1 mouse cellular context compared by ENCODE assay signal in genomic region chr8:70808955-70809701, GRCm38 (mm10).
A peak's percentile ranks its signal among the peaks of the same experiment; 100 is the strongest.
TF ChIP-seq lines count a peak whose summit lies in the region.

No protein-coding gene starts in this region.

TF ChIP-seq in CH12.LX, 34 proteins besides CTCF, POLR2A, EP300 and RAD21 (continued from another document):
- TF ChIP-seq JUN (IDR thresholded peaks at IDR 0.05; ENCODE audit: insufficient read depth, low read depth, low read length) (no peak), SMC3 (IDR thresholded peaks at IDR 0.05; ENCODE audit: low read depth, low read length) (no peak), HCFC1 (IDR thresholded peaks at IDR 0.05; ENCODE audit: low read depth, low read length) (no peak), SIN3A (IDR thresholded peaks at IDR 0.05; ENCODE audit: low read length) (no peak; the same call in 1 of the 2 replicates), ZC3H11A (IDR thresholded peaks at IDR 0.05; ENCODE audit: low read depth, low read length) (no peak), E2F4 (IDR thresholded peaks at IDR 0.05; ENCODE audit: insufficient replicate concordance, low read depth, low read length) (no peak), KAT2A (IDR thresholded peaks at IDR 0.05; ENCODE audit: insufficient replicate concordance, low read length) (no peak), MAFK (IDR thresholded peaks at IDR 0.05; ENCODE audit: insufficient replicate concordance, low read length) (no peak), CHD2 (IDR thresholded peaks at IDR 0.05; ENCODE audit: low read length) (peak; percentile 46; the same call in 1 of the 2 replicates), JUND (conservative IDR thresholded peaks at IDR 0.05; ENCODE audit: low read depth, low read length) (no peak), POLR2AphosphoS2 (IDR thresholded peaks at IDR 0.05; ENCODE audit: low read depth, low read length) (no peak), TBP (conservative IDR thresholded peaks at IDR 0.05; ENCODE audit: low read depth, low read length) (no peak), ZNF384 (IDR thresholded peaks at IDR 0.05; ENCODE audit: low read depth, low read length) (no peak), GABPA (IDR thresholded peaks at IDR 0.05; ENCODE audit: insufficient replicate concordance, low read depth, low read length) (no peak), IRF4 (IDR thresholded peaks at IDR 0.05; ENCODE audit: low read depth, low read length) (peak; percentile 6; the same call in 1 of the 2 replicates), MYC (IDR thresholded peaks at IDR 0.05; ENCODE audit: low read depth, low read length) (peak; percentile 45; the same call in 1 of the 2 replicates), BHLHE40 (IDR thresholded peaks at IDR 0.05; ENCODE audit: low read depth, low read length) (peak; percentile 14; the same call in 1 of the 2 replicates), USF1 (IDR thresholded peaks at IDR 0.05; ENCODE audit: low read depth, low read length) (no peak)
